14 mouse cellular contexts compared by ENCODE assay signal in genomic region chr3:34572081-34572480, GRCm38 (mm10).
DNase-seq lines count a peak whose midpoint lies in the region; ATAC-seq and TF ChIP-seq lines count a peak whose summit lies in the region.
"Had no signal": no experiment of that assay in that cellular context is flagged by ENCODE, and none has a peak within 500 bp of the region (broad histone marks: within the 10 kb centered on the region; RNA-seq: fewer than 3 reads in every experiment).

No protein-coding gene starts in this region.

- H3K4me1 ChIP-seq in forebrain, embryonic 12.5 days: peaks cover 70% of the 10 kb centered on the region
- peaks cover 13% of the 10 kb centered on the region for H3K4me1 ChIP-seq in hindbrain, postnatal 0 days (ENCODE audit: insufficient read depth, low read length)
- H3K4me1 ChIP-seq in kidney, embryonic 16.5 days (ENCODE audit: insufficient read depth, low read length): no peaks in the 10 kb centered on the region
- H3K4me1 ChIP-seq: megakaryocyte, embryonic 14.5 days had no signal

- H3K4me2 ChIP-seq in forebrain, embryonic 12.5 days: no peak overlapping the region
- H3K4me2 ChIP-seq in hindbrain, postnatal 0 days (ENCODE audit: low read depth, low read length): no peak overlapping the region
- H3K4me2 ChIP-seq in kidney, embryonic 16.5 days (replicated peaks; ENCODE audit: low read depth, low read length): no peak overlapping the region
- H3K4me2 ChIP-seq: neural tube, embryonic 13.5 days had no signal

- no peak for ATAC-seq in forebrain, embryonic 12.5 days (ENCODE audit: low FRiP score)
- ATAC-seq in hindbrain, postnatal 0 days: peak; percentile 25; the same call in 1 of the 2 replicates
- ATAC-seq in kidney, embryonic 16.5 days (ENCODE audit: low FRiP score, low TSS enrichment): no peak

- DNase-seq in layer of hippocampus, adult 9-11 months: peak; percentile 36
- DNase-seq in layer of hippocampus, adult 9-10 months (ENCODE audit: low spot score): no peak
- DNase-seq in hindbrain, postnatal 0 days (ENCODE audit: low spot score): peak; percentile 66
- DNase-seq in right cerebral cortex, postnatal 25 days: peak; percentile 71
- DNase-seq in gastrocnemius, adult 8-10 months (ENCODE audit: low spot score in 2 of 2): no peak
- DNase-seq in spleen, postnatal 4 days (ENCODE audit: low spot score in 2 of 2): no peak
- DNase-seq: heart, adult 18-20 months; heart, postnatal 4 days had no signal

- peaks cover 13% of the 10 kb centered on the region for H3K27me3 ChIP-seq in forebrain, embryonic 12.5 days
- no peaks in the 10 kb centered on the region for H3K27me3 ChIP-seq in hindbrain, postnatal 0 days (ENCODE audit: insufficient read depth, low read length)
- H3K27me3 ChIP-seq in kidney, embryonic 16.5 days (ENCODE audit: insufficient read depth, low read length): no peaks in the 10 kb centered on the region
- H3K27me3 ChIP-seq: CH12.LX; megakaryocyte, embryonic 14.5 days had no signal

- TF ChIP-seq CTCF in hindbrain, postnatal 0 days (IDR thresholded peaks at IDR 0.05; ENCODE audit: low read depth): no peak

- H3K27ac ChIP-seq in forebrain, embryonic 12.5 days: 0 out of 2 replicates have a peak overlapping the region, but pooled peaks have one; percentile 25
- H3K27ac ChIP-seq in hindbrain, postnatal 0 days: no peak overlapping the region
- H3K27ac ChIP-seq in kidney, embryonic 16.5 days (ENCODE audit: low read length): no peak overlapping the region
- H3K27ac ChIP-seq: liver, embryonic 14.5 days; neural tube, embryonic 13.5 days had no signal

- no peaks in the 10 kb centered on the region for H3K9me3 ChIP-seq in forebrain, embryonic 12.5 days
- H3K9me3 ChIP-seq in hindbrain, postnatal 0 days (ENCODE audit: low read length): no peaks in the 10 kb centered on the region
- no peaks in the 10 kb centered on the region for H3K9me3 ChIP-seq in kidney, embryonic 16.5 days (ENCODE audit: low read length)
- H3K9me3 ChIP-seq: neural tube, embryonic 13.5 days had no signal

- H3K4me3 ChIP-seq in forebrain, embryonic 12.5 days (replicated peaks): no peak overlapping the region
- no peak overlapping the region for H3K4me3 ChIP-seq in hindbrain, postnatal 0 days (ENCODE audit: low read length)
- no peak overlapping the region for H3K4me3 ChIP-seq in kidney, embryonic 16.5 days (ENCODE audit: low read length)
- H3K4me3 ChIP-seq: megakaryocyte, embryonic 14.5 days; neural tube, embryonic 13.5 days had no signal

- 0 out of 2 replicates have a peak, but pooled peaks cover 4% of the 10 kb centered on the region for H3K36me3 ChIP-seq in forebrain, embryonic 12.5 days (replicated peaks)
- H3K36me3 ChIP-seq in hindbrain, postnatal 0 days (ENCODE audit: insufficient read depth, low read length): no peaks in the 10 kb centered on the region
- H3K36me3 ChIP-seq in kidney, embryonic 16.5 days (ENCODE audit: insufficient read depth, low read length): no peaks in the 10 kb centered on the region
- H3K36me3 ChIP-seq: neural tube, embryonic 13.5 days had no signal

- 84% methylated on average over 6 of the region's 6 CpGs for WGBS in forebrain, embryonic 12.5 days
- WGBS in hindbrain, postnatal 0 days: 45% methylated on average over 6 of the region's 6 CpGs
- WGBS in kidney, embryonic 16.5 days: 82% methylated on average over 6 of the region's 6 CpGs

- no peak overlapping the region for H3K9ac ChIP-seq in forebrain, embryonic 12.5 days
- no peak overlapping the region for H3K9ac ChIP-seq in hindbrain, postnatal 0 days (replicated peaks; ENCODE audit: low read length)
- H3K9ac ChIP-seq in kidney, embryonic 16.5 days (replicated peaks; ENCODE audit: low read length): no peak overlapping the region
- H3K9ac ChIP-seq: liver, embryonic 14.5 days; neural tube, embryonic 13.5 days had no signal

Comparison
In these comparisons a context has a peak if more than half of its experiments do, and no peak if none do; other contexts are left out.
1. DNase-seq: peak in layer of hippocampus, adult 9-11 months (single experiment), hindbrain, postnatal 0 days (single experiment) and right cerebral cortex, postnatal 25 days (single experiment); none in layer of hippocampus, adult 9-10 months (single experiment), gastrocnemius, adult 8-10 months (0 of 2) and spleen, postnatal 4 days (0 of 2).